Mouse (Mus musculus) duodenum, adult 2 months (tissue): Measurements from ENCODE around the gene Ddx1. TPM values are rescaled to one million over a fixed set of nuclear protein-coding genes. Genes with fewer than 3 reads are reported as not detected.

ENCODE experiments used
- polyA plus RNA-seq: library from polyadenylated mRNA; depleted of rRNA; stranded (reverse); fragments of >200 nt; gene quantifications from 2 replicates; pipeline ENCODE4 v1.2.3, GENCODE M21; 2012; ENCODE audit warnings: low replicate concordance; rRNA removed

The Ddx1 gene
- 0.71 and 0.81 TPM in 2 replicates for polyA plus RNA-seq

GRCm38 (mm10) chr12:13248691-13249572, at the start of gene Ddx1:
Gene Ddx1 (minus strand): TSS chr12:13249213.

GRCm38 (mm10) chr12:13268826-13269449, 19.9 kb upstream of the Ddx1 start, which contains the start of gene Nbas:
Gene Nbas (plus strand): TSS chr12:13269133.

Other genes with a start within 250 kb of the Ddx1 start
- gene Nbas, start 19.9 kb upstream of the Ddx1 start, polyA plus RNA-seq: 11.9 and 15.0 TPM in 2 replicates